Mouse (Mus musculus): Measurements from ENCODE around the gene St14.

GRCm38 (mm10) chr9:31131205-31131968 lies at the start of gene St14:
- TF ChIP-seq MYC (IDR thresholded peaks at IDR 0.05; ENCODE audit: low read depth, low read length) (no peak), BHLHE40 (IDR thresholded peaks at IDR 0.05; ENCODE audit: borderline replicate concordance, low read depth, low read length) (no peak), EP300 (IDR thresholded peaks at IDR 0.05; ENCODE audit: low read depth in 1 of 2, low read length in 2 of 2) (no peak), MAX (IDR thresholded peaks at IDR 0.05; ENCODE audit: low read length) (no peak)

Data from MEL (cell line).